ENCODE assay signal across 7 mouse cellular contexts in genomic region chr1:38897431-38898248, GRCm38 (mm10). TPM values are rescaled to one million over a fixed set of nuclear protein-coding genes. Genes with fewer than 3 reads are reported as not detected.
DNase-seq lines count a peak whose midpoint lies in the region; ATAC-seq lines count a peak whose summit lies in the region.

Chst10 (minus strand) TSS chr1:38898161.

- no peaks in the 10 kb centered on the region for H3K9me3 ChIP-seq in embryonic facial prominence, embryonic 12.5 days
- no peaks in the 10 kb centered on the region for H3K9me3 ChIP-seq in limb, embryonic 10.5 days (replicated peaks)
- no peaks in the 10 kb centered on the region for H3K9me3 ChIP-seq in midbrain, embryonic 12.5 days

- H3K4me2 ChIP-seq in embryonic facial prominence, embryonic 12.5 days (replicated peaks): peak within 1 kb of the TSS; percentile 72
- peak within 1 kb of the TSS; percentile 69 for H3K4me2 ChIP-seq in midbrain, embryonic 12.5 days (replicated peaks)

- H3K27me3 ChIP-seq in embryonic facial prominence, embryonic 12.5 days: peaks cover 3% of the 10 kb centered on the region; the same call in 1 of the 2 replicates
- peaks cover 35% of the 10 kb centered on the region; the same call in 1 of the 2 replicates for H3K27me3 ChIP-seq in limb, embryonic 10.5 days (ENCODE audit: low read depth, poor library complexity, severe bottlenecking)
- peaks cover 11% of the 10 kb centered on the region; the same call in 1 of the 2 replicates for H3K27me3 ChIP-seq in midbrain, embryonic 12.5 days

- WGBS in embryonic facial prominence, embryonic 12.5 days: under 1% methylated on average over 67 of the region's 67 CpGs
- under 1% methylated on average over 67 of the region's 67 CpGs for WGBS in limb, embryonic 10.5 days
- WGBS in midbrain, embryonic 12.5 days: under 1% methylated on average over 65 of the region's 67 CpGs

- H3K27ac ChIP-seq in embryonic facial prominence, embryonic 12.5 days: peak within 1 kb of the TSS; percentile 75
- peak within 1 kb of the TSS; percentile 89 for H3K27ac ChIP-seq in limb, embryonic 10.5 days
- H3K27ac ChIP-seq in midbrain, embryonic 12.5 days (replicated peaks): peak within 1 kb of the TSS; percentile 86

- H3K4me1 ChIP-seq in embryonic facial prominence, embryonic 12.5 days: no peaks in the 10 kb centered on the region
- peaks cover 21% of the 10 kb centered on the region for H3K4me1 ChIP-seq in limb, embryonic 10.5 days
- H3K4me1 ChIP-seq in midbrain, embryonic 12.5 days: peaks cover 22% of the 10 kb centered on the region

- H3K9ac ChIP-seq in embryonic facial prominence, embryonic 12.5 days: peak within 1 kb of the TSS; percentile 65
- peak within 1 kb of the TSS; percentile 80 for H3K9ac ChIP-seq in midbrain, embryonic 12.5 days (replicated peaks)

- ATAC-seq in embryonic facial prominence, embryonic 12.5 days (ENCODE audit: insufficient number of reproducible peaks, insufficient read depth, low FRiP score, low TSS enrichment): peak; percentile 92
- peak; percentile 95 for ATAC-seq in midbrain, embryonic 12.5 days (ENCODE audit: low FRiP score, low read depth)

- H3K36me3 ChIP-seq in embryonic facial prominence, embryonic 12.5 days: peaks cover 4% of the 10 kb centered on the region; the same call in 1 of the 2 replicates
- H3K36me3 ChIP-seq in limb, embryonic 10.5 days: no peaks in the 10 kb centered on the region
- H3K36me3 ChIP-seq in midbrain, embryonic 12.5 days: no peaks in the 10 kb centered on the region; the same call in 1 of the 2 replicates

- DNase-seq in adrenal gland, postnatal 25 days: peak; percentile 64
- DNase-seq in heart, adult 18-20 months: peak; percentile 51 to 67
- peak; percentile 9 for DNase-seq in kidney, adult 11 months
- DNase-seq in limb, embryonic 10.5 days (ENCODE audit: low spot score): peak; percentile 87
- DNase-seq in spleen, adult 12 weeks (ENCODE audit: low spot score): peak; percentile 63

- peak within 1 kb of the TSS; percentile 73 for H3K4me3 ChIP-seq in embryonic facial prominence, embryonic 12.5 days
- H3K4me3 ChIP-seq in limb, embryonic 10.5 days: peak within 1 kb of the TSS; percentile 79
- peak within 1 kb of the TSS; percentile 80 for H3K4me3 ChIP-seq in midbrain, embryonic 12.5 days

RNA-seq across cellular contexts. Expression of gene Chst10, which starts in this region (rescaled TPM):
- 1.5 and 1.9 TPM in 2 replicates for total RNA-seq in adrenal gland, postnatal 25 days (2021)
- 11.4 and 12.4 TPM in 2 replicates for polyA plus RNA-seq in embryonic facial prominence, embryonic 12.5 days (2016; fragmentation: Nextera tagmentation; extraction: Ambion mirVana)
- 1 to 10 TPM in 1 of 2 experiments, under 1 TPM in 1; 0.42 to 1.1 TPM for total RNA-seq in heart, adult 18-20 months (2021)
- 6.2 and 7.0 TPM in 2 replicates for polyA plus RNA-seq in limb, embryonic 10.5 days (2016; fragmentation: Nextera tagmentation; extraction: Ambion mirVana)
- 27.3 and 32.1 TPM in 2 replicates for polyA plus RNA-seq in midbrain, embryonic 12.5 days (2016; fragmentation: Nextera tagmentation; extraction: Ambion mirVana)

Comparison
In these comparisons a context has a peak if more than half of its experiments do, and no peak if none do; other contexts are left out.
1. Peak in every context shown above with its lines: DNase-seq, ATAC-seq, H3K4me3 ChIP-seq and H3K27ac ChIP-seq.
2. DNase-seq: peak in every context shown above with its lines; median percentile 87 in limb, embryonic 10.5 days; 64 in adrenal gland, postnatal 25 days; 63 in spleen, adult 12 weeks; 59 in heart, adult 18-20 months; 9 in kidney, adult 11 months.